ENCODE assay signal across 8 mouse cellular contexts in genomic region chr8:71543755-71544154, GRCm38 (mm10). TPM values are rescaled to one million over a fixed set of nuclear protein-coding genes. Genes with fewer than 3 reads are reported as not detected.
DNase-seq lines count a peak whose midpoint lies in the region; ATAC-seq lines count a peak whose summit lies in the region.
"Had no signal": no experiment of that assay in that cellular context is flagged by ENCODE, and none has a peak within 500 bp of the region (broad histone marks: within the 10 kb centered on the region; RNA-seq: fewer than 3 reads in every experiment).

No protein-coding gene starts in this region.

- 79% methylated on average over 9 of the region's 9 CpGs for WGBS in liver, embryonic 11.5 days
- WGBS in forebrain, embryonic 11.5 days: 84% methylated on average over 9 of the region's 9 CpGs
- 86% methylated on average over 9 of the region's 9 CpGs for WGBS in limb, embryonic 13.5 days
- WGBS in stomach, embryonic 14.5 days: 74% methylated on average over 9 of the region's 9 CpGs

- peaks cover 9% of the 10 kb centered on the region for H3K4me1 ChIP-seq in liver, embryonic 11.5 days (replicated peaks; ENCODE audit: control insufficient read depth, insufficient read depth, low read length)
- peaks cover 2% of the 10 kb centered on the region; the same call in 1 of the 2 replicates for H3K4me1 ChIP-seq in forebrain, embryonic 11.5 days (replicated peaks; ENCODE audit: control insufficient read depth, insufficient read depth, low read length)
- H3K4me1 ChIP-seq in limb, embryonic 13.5 days: peaks cover 8% of the 10 kb centered on the region
- peaks cover 7% of the 10 kb centered on the region for H3K4me1 ChIP-seq in stomach, embryonic 14.5 days (ENCODE audit: control insufficient read depth, insufficient read depth, low read length)

- H3K4me2 ChIP-seq in liver, embryonic 11.5 days: peak overlapping the region; percentile 95
- peak overlapping the region; percentile 89 for H3K4me2 ChIP-seq in forebrain, embryonic 11.5 days (ENCODE audit: low read depth, low read length, severe bottlenecking)
- peak overlapping the region; percentile 79 for H3K4me2 ChIP-seq in limb, embryonic 13.5 days (replicated peaks)
- peak overlapping the region; percentile 84 for H3K4me2 ChIP-seq in stomach, embryonic 14.5 days (replicated peaks; ENCODE audit: low read depth, low read length)

- H3K27ac ChIP-seq in liver, embryonic 11.5 days (ENCODE audit: low read depth, low read length): no peak overlapping the region
- H3K27ac ChIP-seq in forebrain, embryonic 11.5 days (ENCODE audit: low read depth, low read length): no peak overlapping the region
- no peak overlapping the region for H3K27ac ChIP-seq in limb, embryonic 13.5 days
- no peak overlapping the region for H3K27ac ChIP-seq in stomach, embryonic 14.5 days (ENCODE audit: low read length)

- H3K27me3 ChIP-seq in liver, embryonic 11.5 days (replicated peaks; ENCODE audit: control insufficient read depth, insufficient read depth, low read length): no peaks in the 10 kb centered on the region
- no peaks in the 10 kb centered on the region for H3K27me3 ChIP-seq in forebrain, embryonic 11.5 days (ENCODE audit: control insufficient read depth, insufficient read depth, low read length)
- H3K27me3 ChIP-seq in limb, embryonic 13.5 days: 0 out of 2 replicates have a peak, but pooled peaks cover 3% of the 10 kb centered on the region
- no peaks in the 10 kb centered on the region for H3K27me3 ChIP-seq in stomach, embryonic 14.5 days (ENCODE audit: control insufficient read depth, insufficient read depth, low read length)

- ATAC-seq in liver, embryonic 11.5 days (replicated peaks; ENCODE audit: low FRiP score): no peak
- no peak for ATAC-seq in forebrain, embryonic 11.5 days (replicated peaks; ENCODE audit: low FRiP score)
- no peak for ATAC-seq in limb, embryonic 13.5 days (ENCODE audit: low FRiP score, low read depth)
- ATAC-seq in stomach, embryonic 14.5 days (ENCODE audit: insufficient number of reproducible peaks, insufficient read depth, low FRiP score, low read depth): no peak

- peak overlapping the region; percentile 86 for H3K4me3 ChIP-seq in liver, embryonic 11.5 days (ENCODE audit: low read depth, low read length)
- H3K4me3 ChIP-seq in forebrain, embryonic 11.5 days (ENCODE audit: low read depth, low read length): peak overlapping the region; percentile 80; the same call in 1 of the 2 replicates
- H3K4me3 ChIP-seq in limb, embryonic 13.5 days: peak overlapping the region; percentile 82
- peak overlapping the region; percentile 78 for H3K4me3 ChIP-seq in stomach, embryonic 14.5 days (ENCODE audit: low read depth, low read length)

- H3K36me3 ChIP-seq in liver, embryonic 11.5 days (ENCODE audit: control insufficient read depth, insufficient read depth, low read length): peaks cover 18% of the 10 kb centered on the region
- H3K36me3 ChIP-seq in forebrain, embryonic 11.5 days (ENCODE audit: control insufficient read depth, insufficient read depth, low read length): peaks cover 2% of the 10 kb centered on the region; the same call in 1 of the 2 replicates
- peaks cover 36% of the 10 kb centered on the region for H3K36me3 ChIP-seq in limb, embryonic 13.5 days
- peaks cover 15% of the 10 kb centered on the region; the same call in 1 of the 2 replicates for H3K36me3 ChIP-seq in stomach, embryonic 14.5 days (ENCODE audit: control insufficient read depth, insufficient read depth, low read length)

- peak overlapping the region; percentile 77; the same call in 1 of the 2 replicates for H3K9ac ChIP-seq in liver, embryonic 11.5 days (ENCODE audit: low read depth, low read length)
- peak overlapping the region; percentile 77; the same call in 1 of the 2 replicates for H3K9ac ChIP-seq in forebrain, embryonic 11.5 days (ENCODE audit: low read length)
- peak overlapping the region; percentile 79 for H3K9ac ChIP-seq in limb, embryonic 13.5 days
- H3K9ac ChIP-seq in stomach, embryonic 14.5 days (replicated peaks; ENCODE audit: low read depth, low read length): peak overlapping the region; percentile 69; the same call in 1 of the 2 replicates

- no peaks in the 10 kb centered on the region for H3K9me3 ChIP-seq in liver, embryonic 11.5 days (ENCODE audit: control insufficient read depth, low read length)
- H3K9me3 ChIP-seq in forebrain, embryonic 11.5 days (ENCODE audit: control insufficient read depth, low read length): no peaks in the 10 kb centered on the region
- no peaks in the 10 kb centered on the region for H3K9me3 ChIP-seq in limb, embryonic 13.5 days
- no peaks in the 10 kb centered on the region for H3K9me3 ChIP-seq in stomach, embryonic 14.5 days (ENCODE audit: control insufficient read depth, low read depth, low read length)

- no peak for DNase-seq in liver, embryonic 11.5 days (ENCODE audit: low spot score)
- DNase-seq in liver: no peak
- no peak for DNase-seq in forebrain, embryonic 11.5 days (ENCODE audit: low spot score)
- DNase-seq in urinary bladder, postnatal 4 days (ENCODE audit: low spot score in 2 of 2): no peak
- DNase-seq in left cerebral cortex, adult 8-10 months (ENCODE audit: low spot score in 2 of 2): no peak
- DNase-seq: adrenal gland, postnatal 10 days had no signal

RNA-seq across cellular contexts. Expression of gene Mvb12a, which starts 1.0 kb away (rescaled TPM):
- 68.1 and 71.0 TPM in 2 replicates for polyA plus RNA-seq in liver, embryonic 11.5 days (2014; fragmentation: Nextera tagmentation; extraction: Ambion mirVana)
- 50.1 and 62.8 TPM in 2 replicates for polyA plus RNA-seq in forebrain, embryonic 11.5 days (2014; fragmentation: Nextera tagmentation; extraction: Ambion mirVana)
- 80.7 and 83.6 TPM in 2 replicates for polyA plus RNA-seq in limb, embryonic 13.5 days (2015; fragmentation: Nextera tagmentation; extraction: Ambion mirVana)
- polyA plus RNA-seq in stomach, embryonic 14.5 days (2014; fragmentation: Nextera tagmentation; extraction: Ambion mirVana): 103 and 105 TPM in 2 replicates
- 10 to 100 TPM; 38.0 to 44.2 (median 39.9) TPM for total RNA-seq in left cerebral cortex, adult 8-10 months (2022)

RNA-seq across cellular contexts. Expression of gene Bst2, which starts 6.5 kb away (rescaled TPM):
- polyA plus RNA-seq in liver, embryonic 11.5 days (2014; fragmentation: Nextera tagmentation; extraction: Ambion mirVana): 21.9 and 24.0 TPM in 2 replicates
- polyA plus RNA-seq in forebrain, embryonic 11.5 days (2014; fragmentation: Nextera tagmentation; extraction: Ambion mirVana): 3.1 and 4.9 TPM in 2 replicates
- 21.0 and 22.3 TPM in 2 replicates for polyA plus RNA-seq in limb, embryonic 13.5 days (2015; fragmentation: Nextera tagmentation; extraction: Ambion mirVana)
- polyA plus RNA-seq in stomach, embryonic 14.5 days (2014; fragmentation: Nextera tagmentation; extraction: Ambion mirVana): 7.6 and 10.9 TPM in 2 replicates
- total RNA-seq in left cerebral cortex, adult 8-10 months (2022): 10 to 100 TPM in 1 of 4 experiments, 1 to 10 TPM in 3; 4.1 to 11.8 (median 6.4) TPM

RNA-seq across cellular contexts. Expression of gene Tmem221, which starts 14.9 kb away (rescaled TPM):
- 0.53 and 1.1 TPM in 2 replicates for polyA plus RNA-seq in liver, embryonic 11.5 days (2014; fragmentation: Nextera tagmentation; extraction: Ambion mirVana)
- polyA plus RNA-seq in forebrain, embryonic 11.5 days (2014; fragmentation: Nextera tagmentation; extraction: Ambion mirVana): 0.15 TPM in 1 of 2 replicates, not detected in the other
- 0.27 and 0.64 TPM in 2 replicates for polyA plus RNA-seq in limb, embryonic 13.5 days (2015; fragmentation: Nextera tagmentation; extraction: Ambion mirVana)
- polyA plus RNA-seq in stomach, embryonic 14.5 days (2014; fragmentation: Nextera tagmentation; extraction: Ambion mirVana): 1.4 and 1.9 TPM in 2 replicates
- total RNA-seq in left cerebral cortex, adult 8-10 months (2022): under 1 TPM in 2 of 4 experiments, not detected in 2; 0.27 to 0.70 TPM

RNA-seq across cellular contexts. Expression of gene Ccdc194, which starts 18.2 kb away (rescaled TPM):
- polyA plus RNA-seq in liver, embryonic 11.5 days (2014; fragmentation: Nextera tagmentation; extraction: Ambion mirVana): 0.16 and 0.44 TPM in 2 replicates
- polyA plus RNA-seq in forebrain, embryonic 11.5 days (2014; fragmentation: Nextera tagmentation; extraction: Ambion mirVana): 0.29 TPM in 1 of 2 replicates, not detected in the other
- 0.41 and 0.78 TPM in 2 replicates for polyA plus RNA-seq in limb, embryonic 13.5 days (2015; fragmentation: Nextera tagmentation; extraction: Ambion mirVana)
- polyA plus RNA-seq in stomach, embryonic 14.5 days (2014; fragmentation: Nextera tagmentation; extraction: Ambion mirVana): 0.41 and 0.58 TPM in 2 replicates
- total RNA-seq in left cerebral cortex, adult 8-10 months (2022): not detected

RNA-seq across cellular contexts. Expression of gene Nxnl1, which starts 22.6 kb away (rescaled TPM):
- 0.23 and 0.30 TPM in 2 replicates for polyA plus RNA-seq in liver, embryonic 11.5 days (2014; fragmentation: Nextera tagmentation; extraction: Ambion mirVana)
- not detected in 2 replicates for polyA plus RNA-seq in forebrain, embryonic 11.5 days (2014; fragmentation: Nextera tagmentation; extraction: Ambion mirVana)
- polyA plus RNA-seq in limb, embryonic 13.5 days (2015; fragmentation: Nextera tagmentation; extraction: Ambion mirVana): not detected in 2 replicates
- not detected in 2 replicates for polyA plus RNA-seq in stomach, embryonic 14.5 days (2014; fragmentation: Nextera tagmentation; extraction: Ambion mirVana)
- under 1 TPM in 2 of 4 experiments, not detected in 2; 0.17 to 0.21 TPM for total RNA-seq in left cerebral cortex, adult 8-10 months (2022)
